Mouse (Mus musculus) bone marrow, adult 2 months (tissue): ENCODE measurements around the gene Srrm3.

Experiments used
- CTCF ChIP-seq: fragments of 200-500 bp; IDR thresholded peaks from 2 replicates; pipeline ENCODE4 v1.5.1; 2011; ENCODE audit warnings: low read length, control low read depth; ENCODE audit not compliant: control insufficient read depth, insufficient read depth
- POLR2A ChIP-seq: fragments of 200-500 bp; IDR thresholded peaks from 2 replicates; pipeline ENCODE4 v1.6.1; 2011; ENCODE audit warnings: low read depth, mild to moderate bottlenecking, control low read depth, low read length, borderline replicate concordance; ENCODE audit not compliant: control insufficient read depth

GRCm38 (mm10) chr5:135843418-135843817, 36.7 kb downstream of the Srrm3 start:
- TF ChIP-seq CTCF: no peak
- TF ChIP-seq POLR2A: no peak
